Mouse (Mus musculus): ENCODE data around the gene Chst1. TPM values are rescaled to one million over a fixed set of nuclear protein-coding genes. Genes with fewer than 3 reads are reported as not detected.

Gene Chst1
- polyA plus RNA-seq (2012; rRNA removed), result 55.9 and 60.5 TPM in 2 replicates

DNA sequence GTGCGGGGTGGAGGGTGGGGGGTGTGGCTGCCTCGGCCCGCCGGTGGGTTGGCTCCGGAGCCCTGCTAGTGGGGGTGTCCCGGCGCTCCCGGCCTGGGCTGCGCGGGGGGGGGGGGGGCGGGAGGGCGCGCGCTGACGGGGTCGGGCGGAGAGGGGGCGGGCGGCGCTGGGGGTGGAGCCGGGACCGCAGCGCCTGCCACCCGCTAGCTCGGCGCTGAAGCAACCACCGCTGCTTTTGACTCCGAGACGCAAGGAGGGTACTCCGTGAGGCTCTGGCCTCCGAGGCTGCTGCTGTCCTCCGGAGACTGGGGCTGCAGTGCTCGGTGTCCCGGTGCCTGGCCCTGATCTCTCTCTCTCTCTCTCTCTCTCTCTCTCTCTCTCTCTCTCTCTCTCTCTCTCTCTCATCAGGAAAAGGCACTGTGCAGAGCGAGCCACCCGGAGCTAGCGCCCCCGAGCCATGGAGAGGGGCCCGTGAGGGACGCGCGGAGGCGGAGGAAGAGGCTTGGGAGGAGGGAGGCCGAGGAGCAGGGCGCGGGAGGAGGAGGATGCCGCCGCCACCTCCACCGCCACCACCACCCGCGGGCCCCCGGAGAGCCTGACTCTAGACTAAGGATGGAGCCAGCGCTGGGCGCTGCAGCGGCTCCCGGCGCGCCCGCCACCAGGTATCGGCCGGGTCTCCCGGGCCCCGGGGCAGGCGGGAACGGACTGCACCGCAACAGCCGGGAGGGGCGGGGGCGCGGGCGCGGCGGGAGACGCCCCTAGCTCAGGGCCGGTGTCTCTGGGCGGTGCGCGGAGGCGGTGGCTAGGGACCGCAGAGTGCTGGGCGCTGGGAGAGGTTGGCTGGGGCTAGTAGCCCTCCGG lies at the start of gene Chst1:
Gene Chst1 (plus strand): TSS at position 221 of the 861 bp plus-strand sequence.

Other genes with a start within 250 kb of the Chst1 start
- gene Pex16, start 225.0 kb upstream of the Chst1 start, polyA plus RNA-seq (2012; rRNA removed), result 43.9 and 45.1 TPM in 2 replicates
- gene Large2, start 224.8 kb upstream of the Chst1 start, polyA plus RNA-seq (2012; rRNA removed), result 1.2 and 1.4 TPM in 2 replicates
- 2.4 and 2.7 TPM in 2 replicates for gene 1700029I15Rik, start 217.2 kb upstream of the Chst1 start, polyA plus RNA-seq (2012; rRNA removed)
- 210 and 221 TPM in 2 replicates for gene Mapk8ip1, start 198.4 kb upstream of the Chst1 start, polyA plus RNA-seq (2012; rRNA removed)
- 31.0 and 32.4 TPM in 2 replicates for gene Cry2, start 165.7 kb upstream of the Chst1 start, polyA plus RNA-seq (2012; rRNA removed)
- gene Slc35c1, start 139.2 kb upstream of the Chst1 start, polyA plus RNA-seq (2012; rRNA removed), result 14.3 and 17.0 TPM in 2 replicates